Mouse (Mus musculus) layer of hippocampus, adult 2 months (tissue): ENCODE data around the gene Adra2c. TPM values are rescaled to one million over a fixed set of nuclear protein-coding genes. Genes with fewer than 3 reads are reported as not detected.
A peak's percentile ranks its signal among the peaks of the same experiment; 100 is the strongest.

Source experiments
- DNase-seq, 2 experiments: peaks; one replicate each; pipeline ENCODE4 v3.0.0; 2022; ENCODE audit warnings: low spot score in 2 of 2
- H3K27ac ChIP-seq: fragments of 200-600 bp; 2 replicates; pipeline ENCODE4 v1.8.1; 2022
- H3K4me3 ChIP-seq: fragments of 200-600 bp; 2 replicates; pipeline ENCODE4 v1.8.1; 2022; ENCODE audit warnings: mild to moderate bottlenecking
- CTCF ChIP-seq: fragments of 200-600 bp; conservative IDR thresholded peaks from 2 replicates; pipeline ENCODE4 v1.8.1; 2022; ENCODE audit warnings: antibody characterized with exemption, mild to moderate bottlenecking, moderate library complexity
- total RNA-seq, 2 experiments: library from RNA; stranded (reverse); gene quantifications; 2 replicates each; pipeline ENCODE4 v1.2.3; 2021

The Adra2c gene
- total RNA-seq, 2 experiments from 2014 or later, result 23.6 to 25.6 TPM

GRCm38 (mm10) chr5:35280002-35280782 lies 2.1 kb downstream of the Adra2c start:
- H3K4me3 ChIP-seq, result peak overlapping the region; percentile 71
- H3K27ac ChIP-seq, result peak overlapping the region; percentile 90
- peak; percentile 37 for TF ChIP-seq CTCF
- DNase-seq, result peak; percentile 49 to 74

- Histone ChIP-seq H3K4me3 (peak overlapping the region; percentile 71), H3K27ac (peak overlapping the region; percentile 90; the same call in 1 of the 2 replicates)
- peak; percentile 52 for TF ChIP-seq CTCF
- no peak for DNase-seq
These were observed 2.7 kb downstream of the Adra2c start for GRCm38 (mm10) chr5:35280783-35281165.

- Histone ChIP-seq H3K27ac (peak overlapping the region; percentile 88), H3K4me3 (no peak overlapping the region)
- DNase-seq, result no peak
- no peak for TF ChIP-seq CTCF
These were observed 7.2 kb downstream of the Adra2c start for GRCm38 (mm10) chr5:35285281-35285680.

- no peak for TF ChIP-seq CTCF
- DNase-seq, result peak; percentile 62 to 65
These were observed 8.1 kb downstream of the Adra2c start for GRCm38 (mm10) chr5:35286190-35286589.

GRCm38 (mm10) chr5:35299621-35300020 lies 21.5 kb downstream of the Adra2c start:
- Histone ChIP-seq H3K27ac (no peak overlapping the region), H3K4me3 (no peak overlapping the region)
- DNase-seq, result no peak
- TF ChIP-seq CTCF, result no peak

More at GRCm38 (mm10) chr5:35286190-35286589, 8.1 kb downstream of the Adra2c start:
- Histone ChIP-seq H3K27ac (peak overlapping the region; percentile 88), H3K4me3 (no peak overlapping the region)

- no peak for TF ChIP-seq CTCF
- DNase-seq, result no peak
- H3K27ac ChIP-seq, result no peak overlapping the region
These were observed 26.1 kb downstream of the Adra2c start for GRCm38 (mm10) chr5:35304191-35304590.

GRCm38 (mm10) chr5:35305332-35305731 lies 27.2 kb downstream of the Adra2c start:
- peak in 1 of 2 experiments; percentile 39 for DNase-seq
- Histone ChIP-seq H3K27ac (no peak overlapping the region), H3K4me3 (no peak overlapping the region)
- no peak for TF ChIP-seq CTCF

More at GRCm38 (mm10) chr5:35304191-35304590, 26.1 kb downstream of the Adra2c start:
- no peak overlapping the region for H3K4me3 ChIP-seq

GRCm38 (mm10) chr5:35306692-35307091 lies 28.6 kb downstream of the Adra2c start:
- Histone ChIP-seq H3K27ac (no peak overlapping the region), H3K4me3 (no peak overlapping the region)
- DNase-seq, result no peak
- no peak for TF ChIP-seq CTCF

GRCm38 (mm10) chr5:35309853-35310252 lies 31.7 kb downstream of the Adra2c start:
- no peak for DNase-seq
- no peak for TF ChIP-seq CTCF
- H3K27ac ChIP-seq, result no peak overlapping the region
- no peak overlapping the region for H3K4me3 ChIP-seq

- no peak for TF ChIP-seq CTCF
- DNase-seq, result no peak
- no peak overlapping the region for H3K4me3 ChIP-seq
- H3K27ac ChIP-seq, result no peak overlapping the region
These were observed 33.7 kb downstream of the Adra2c start for GRCm38 (mm10) chr5:35311738-35312250.

- no peak for TF ChIP-seq CTCF
- peak; percentile 21 to 44 for DNase-seq
- Histone ChIP-seq H3K27ac (peak overlapping the region; percentile 78), H3K4me3 (peak overlapping the region; percentile 33)
These were observed 35.2 kb downstream of the Adra2c start for GRCm38 (mm10) chr5:35313231-35313821.

GRCm38 (mm10) chr5:35313826-35314586 lies 35.9 kb downstream of the Adra2c start:
- TF ChIP-seq CTCF, result 0 out of 2 replicates have a peak, but pooled peaks have one; percentile 15
- peak; percentile 22 to 33 for DNase-seq
- peak overlapping the region; percentile 78 for H3K27ac ChIP-seq
- peak overlapping the region; percentile 33 for H3K4me3 ChIP-seq

- Histone ChIP-seq H3K4me3 (no peak overlapping the region), H3K27ac (no peak overlapping the region)
- no peak for TF ChIP-seq CTCF
- no peak for DNase-seq
These were observed 36.5 kb downstream of the Adra2c start for GRCm38 (mm10) chr5:35314629-35315028.
